Mouse (Mus musculus): ENCODE data around the gene Pagr1b.

DNA sequence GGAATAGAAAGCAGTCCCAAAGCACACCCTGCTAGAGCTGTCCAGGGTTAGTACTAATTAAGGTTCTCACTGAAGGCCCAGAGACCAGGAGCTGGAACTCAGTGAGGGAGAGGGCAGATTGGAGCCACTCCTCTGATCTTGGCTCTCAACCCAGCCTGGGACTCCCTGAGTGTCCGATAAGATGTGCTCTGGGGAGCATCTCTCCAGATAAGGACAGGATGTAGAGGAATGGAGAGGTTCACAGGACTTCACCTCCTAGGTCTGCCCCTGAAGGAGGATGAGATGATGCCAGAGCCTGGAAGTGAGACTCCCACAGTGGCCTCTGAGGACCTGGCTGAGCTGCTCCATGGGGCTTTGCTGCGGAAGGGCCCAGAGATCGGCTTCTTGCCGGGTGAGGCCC, 64.5 kb downstream of the Pagr1b start:
- no peak for TF ChIP-seq MAX (IDR thresholded peaks at IDR 0.05; ENCODE audit: low read length)
- TF ChIP-seq CTCF (IDR thresholded peaks at IDR 0.05 in 2 of 3, conservative IDR thresholded peaks at IDR 0.05 in 1 of 3; ENCODE audit: control insufficient read depth in 1 of 3, insufficient read depth in 1 of 3, low read depth in 2 of 3, low read length in 3 of 3, poor library complexity in 1 of 3, severe bottlenecking in 1 of 3), result no peak
- TF ChIP-seq POLR2AphosphoS2 (IDR thresholded peaks at IDR 0.05; ENCODE audit: low read length), result no peak
- TF ChIP-seq ZNF384 (IDR thresholded peaks at IDR 0.05; ENCODE audit: low read depth, low read length), result no peak
- no peak for TF ChIP-seq POLR2A (IDR thresholded peaks at IDR 0.05; ENCODE audit: control insufficient read depth in 1 of 2, insufficient read depth in 1 of 2, low read depth in 1 of 2, low read length in 2 of 2, poor library complexity in 1 of 2)
- TF ChIP-seq GATA1 (IDR thresholded peaks at IDR 0.05; ENCODE audit: low read depth, low read length), result no peak
- no peak for TF ChIP-seq ELF1 (IDR thresholded peaks at IDR 0.05; ENCODE audit: low read depth, low read length)
